Mouse (Mus musculus): Measurements from ENCODE around the gene Nudt4.
"Not testable (repeated sequence)": the region's sequence is repeated elsewhere in the genome, so short reads cannot be mapped to it uniquely, and the experiment has no call there.

Nudt4 gene

DNA sequence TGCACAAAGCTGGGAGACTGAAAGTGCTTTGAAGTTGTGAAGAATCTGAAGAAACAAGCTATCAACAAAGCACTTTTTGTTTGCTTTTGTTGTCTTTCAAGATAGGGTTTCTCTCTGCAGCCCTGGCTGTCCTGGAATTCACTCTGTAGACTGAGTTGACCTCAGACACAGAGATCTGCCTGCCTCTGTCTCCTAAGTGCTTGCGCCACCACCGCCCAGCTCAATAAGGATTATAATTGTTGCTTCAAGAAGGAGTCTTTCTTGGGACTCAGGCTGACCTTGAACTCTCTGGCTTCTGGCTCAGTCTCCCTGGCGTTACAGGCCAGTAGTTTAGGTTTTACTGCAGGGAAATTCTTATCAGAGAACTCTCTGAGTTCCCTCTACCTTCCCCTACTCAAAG, 2.8 kb upstream of the Nudt4 start:
- no peak for DNase-seq

DNA sequence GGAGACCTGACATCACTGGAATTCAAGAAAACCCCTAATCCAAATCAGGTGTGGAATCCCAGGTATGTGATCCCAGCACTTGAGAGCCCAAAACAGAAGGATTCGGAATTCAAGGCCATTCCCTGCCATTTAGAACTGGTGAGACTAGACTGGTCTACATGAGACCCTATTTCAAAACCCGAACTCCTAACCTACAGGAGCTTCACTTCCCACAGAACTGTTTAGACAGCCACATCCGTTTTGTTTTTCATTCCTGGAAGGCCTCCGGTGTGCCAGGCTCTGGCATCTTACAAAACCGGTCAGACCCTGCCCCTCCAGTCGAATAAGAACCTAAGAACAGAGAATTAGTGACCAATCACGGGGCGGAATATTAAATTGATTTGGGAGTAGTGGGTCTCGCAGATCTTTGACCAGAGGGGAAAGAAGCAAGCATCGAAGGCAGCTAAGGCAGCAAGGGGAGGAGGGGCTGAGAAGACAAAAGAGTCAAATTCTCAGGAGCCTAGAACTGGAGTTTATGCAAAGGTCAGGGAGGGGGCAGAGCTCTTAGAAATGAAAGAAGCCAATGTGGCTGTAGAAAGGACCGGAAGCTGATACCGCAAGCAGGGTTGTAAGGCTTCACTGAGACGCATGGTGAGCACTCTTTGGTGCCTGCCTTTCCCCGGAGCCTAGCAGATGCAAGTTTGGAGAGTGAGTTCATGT, 1.4 kb upstream of the Nudt4 start:
- peak; percentile 80 for DNase-seq

DNA sequence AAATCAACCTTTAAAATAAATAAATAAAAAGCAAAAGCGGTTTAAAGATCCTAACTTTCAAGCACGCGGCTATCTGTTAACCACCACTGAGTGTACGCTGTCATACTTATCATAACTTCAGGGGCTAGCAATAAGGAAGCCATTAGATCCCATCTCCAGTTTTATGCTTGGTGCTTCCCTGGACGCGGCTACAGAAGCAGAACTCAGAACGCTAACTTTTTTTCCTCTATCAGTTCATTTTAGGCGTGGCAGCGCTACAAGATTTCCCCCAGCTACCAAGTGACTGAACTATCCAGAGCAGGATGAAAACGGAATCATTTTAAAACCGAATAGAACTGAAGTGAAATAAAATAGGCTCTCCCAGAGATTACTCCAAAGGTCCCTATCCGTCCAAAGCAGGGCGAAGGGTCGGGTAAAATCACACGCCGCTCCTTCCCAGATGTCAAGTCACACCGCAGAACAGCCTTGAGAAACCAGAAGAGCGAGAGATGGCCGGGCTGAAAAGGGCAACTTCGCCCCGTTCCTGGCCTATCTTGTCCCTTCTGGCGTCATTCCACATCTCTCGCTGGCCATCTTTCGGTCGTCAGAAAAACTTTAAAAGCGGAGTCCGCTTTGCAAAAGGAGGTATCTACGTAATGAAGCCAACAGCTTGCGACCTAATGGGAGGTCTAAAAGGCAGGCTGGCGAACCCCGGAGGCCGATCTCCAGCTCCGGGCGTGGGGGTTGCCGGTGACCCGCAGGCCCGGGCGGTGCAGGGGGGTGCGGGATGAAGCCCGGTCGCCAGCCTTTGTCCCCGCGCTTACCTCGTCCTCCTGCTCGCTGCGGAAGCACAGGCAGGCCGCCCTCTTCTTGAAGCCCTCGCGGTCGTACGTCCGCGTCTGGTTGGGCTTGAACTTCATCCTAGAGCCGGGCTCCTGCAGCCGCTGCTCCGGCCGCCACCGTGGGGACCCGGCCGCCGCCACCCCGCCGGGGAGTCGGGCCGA, 796 bp downstream of the Nudt4 start:
- peak; percentile 68 for DNase-seq

DNA sequence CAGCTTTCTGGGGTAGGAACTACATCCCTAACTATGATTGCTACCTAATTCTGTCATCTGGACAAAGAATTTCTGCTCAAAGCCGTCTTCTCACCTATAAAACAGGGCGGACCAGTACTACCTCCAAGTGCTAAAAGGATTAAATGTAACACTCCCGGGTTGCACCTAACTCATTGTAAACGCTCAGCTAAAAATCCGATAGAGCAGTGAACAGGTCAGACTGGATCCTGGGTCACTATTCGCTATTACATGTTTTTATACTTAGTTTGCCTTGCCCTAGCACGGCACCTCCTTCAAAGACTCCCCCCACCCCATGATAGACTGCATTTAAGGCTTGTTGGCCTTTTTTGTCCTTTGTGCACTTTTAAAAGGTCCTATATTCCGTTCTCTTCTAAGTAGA, 1.6 kb downstream of the Nudt4 start:
- DNase-seq = no peak

DNA sequence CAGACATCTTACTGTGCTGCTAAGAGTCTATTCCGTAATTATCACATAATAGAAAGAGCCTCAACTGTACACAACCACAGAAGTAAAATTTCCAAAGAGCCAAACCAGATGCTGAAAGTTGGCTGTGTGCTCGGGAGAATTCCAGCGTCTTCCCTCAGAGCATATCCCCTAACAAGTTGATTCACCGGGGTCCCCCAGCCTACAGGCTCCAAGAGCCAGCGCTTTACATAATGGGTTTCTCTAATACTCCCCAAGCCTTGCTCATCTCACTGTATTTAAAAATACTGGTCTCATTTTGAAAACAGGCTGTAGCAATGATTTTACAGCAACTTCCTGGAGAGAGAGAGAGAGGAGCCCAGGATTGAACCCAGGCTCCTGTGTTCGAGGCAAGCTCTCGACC, 2.3 kb downstream of the Nudt4 start:
- no peak for DNase-seq

GRCm38 (mm10) chr10:95560394-95560983, 3.5 kb downstream of the Nudt4 start:
- no peak for DNase-seq

- no peak for DNase-seq
Measured at GRCm38 (mm10) chr10:95559426-95559825, 4.5 kb downstream of the Nudt4 start.

DNA sequence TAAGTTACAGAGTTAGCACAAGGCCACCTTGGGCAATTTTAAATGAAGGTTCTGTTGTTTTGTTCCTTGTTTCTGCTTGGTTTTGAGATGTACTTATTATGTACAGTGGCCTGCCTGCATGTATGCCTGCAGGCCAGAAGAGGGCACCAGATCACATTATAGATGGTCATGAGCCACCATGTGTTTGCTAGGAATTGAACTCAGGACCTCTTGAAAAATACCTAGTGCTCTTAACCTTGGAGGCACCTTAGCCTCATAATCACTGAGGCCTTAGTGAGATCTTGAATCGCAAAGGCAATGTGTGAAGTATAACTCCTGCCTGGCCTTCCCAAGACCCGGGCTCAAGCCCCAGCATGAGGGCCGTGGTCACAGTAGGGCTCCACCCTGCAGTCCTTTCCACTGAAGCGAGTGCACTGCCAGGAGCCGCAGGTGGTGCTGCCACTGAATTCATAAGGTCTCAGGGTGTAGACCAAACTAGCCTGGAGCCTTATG, 6.6 kb downstream of the Nudt4 start:
- DNase-seq = peak; percentile 45

DNA sequence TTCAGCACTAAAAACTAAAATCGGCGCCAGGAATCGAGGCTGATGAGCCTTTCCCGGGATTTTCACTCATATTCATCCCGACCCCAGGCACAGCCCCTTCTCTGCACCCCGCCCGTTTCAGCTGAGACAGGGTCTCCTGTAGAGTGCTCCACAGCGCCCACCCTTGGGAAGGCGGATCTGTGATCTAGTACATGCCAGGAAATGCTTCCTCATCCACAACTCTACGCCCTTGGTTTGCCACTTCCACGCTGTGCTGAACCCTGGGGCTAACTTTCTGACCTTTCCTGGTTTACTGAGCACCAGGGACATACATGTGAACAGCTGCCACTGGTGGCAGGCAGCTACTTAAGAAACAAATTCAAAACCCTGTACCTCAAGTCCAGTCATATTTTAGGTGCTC, 8.1 kb downstream of the Nudt4 start:
- no peak for DNase-seq

DNA sequence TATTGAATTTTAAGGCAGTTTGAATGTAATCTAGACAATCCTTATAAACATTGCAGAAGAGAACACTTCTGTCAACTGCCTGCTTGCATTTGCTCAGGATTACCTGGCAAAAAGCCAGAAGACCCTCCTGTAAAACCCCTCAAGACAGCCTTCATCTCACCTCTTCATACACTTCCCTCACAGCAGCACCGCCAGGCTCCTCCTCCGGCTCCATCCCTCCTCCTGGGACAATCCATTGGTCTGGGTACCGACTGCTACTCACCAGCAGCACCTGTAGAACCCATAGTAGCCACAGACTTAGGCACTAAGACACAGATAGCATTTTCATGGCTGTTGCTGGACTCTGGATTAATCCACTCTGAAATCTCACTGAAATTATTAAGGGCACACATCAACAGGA, 11.6 kb downstream of the Nudt4 start:
- no peak for DNase-seq

DNA sequence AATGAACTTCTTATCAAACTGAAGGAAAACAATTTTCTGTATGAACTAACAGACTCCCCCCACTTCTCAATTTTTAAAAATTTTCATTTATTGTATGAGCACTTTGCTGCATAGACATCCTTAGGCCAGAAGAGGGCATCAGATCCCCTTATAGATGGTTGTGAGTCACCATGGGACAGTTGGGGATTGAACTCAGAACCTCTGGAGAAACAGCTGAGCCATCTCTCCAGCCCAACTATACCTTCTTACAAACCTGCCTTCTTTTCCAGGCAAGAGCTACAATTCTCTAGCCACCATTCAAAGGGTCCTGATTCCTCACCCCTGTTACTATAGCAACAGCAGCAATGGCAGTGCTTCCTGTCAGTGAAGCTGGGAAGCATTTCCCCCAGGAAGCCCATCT, 12.2 kb downstream of the Nudt4 start:
- peak; percentile 49 for DNase-seq

- no peak for DNase-seq
Measured at GRCm38 (mm10) chr10:95550506-95550905, 13.4 kb downstream of the Nudt4 start.

GRCm38 (mm10) chr10:95549080-95549479, 14.9 kb downstream of the Nudt4 start:
- not testable (repeated sequence) for DNase-seq

GRCm38 (mm10) chr10:95548154-95548826, 15.7 kb downstream of the Nudt4 start:
- DNase-seq = no peak

DNA sequence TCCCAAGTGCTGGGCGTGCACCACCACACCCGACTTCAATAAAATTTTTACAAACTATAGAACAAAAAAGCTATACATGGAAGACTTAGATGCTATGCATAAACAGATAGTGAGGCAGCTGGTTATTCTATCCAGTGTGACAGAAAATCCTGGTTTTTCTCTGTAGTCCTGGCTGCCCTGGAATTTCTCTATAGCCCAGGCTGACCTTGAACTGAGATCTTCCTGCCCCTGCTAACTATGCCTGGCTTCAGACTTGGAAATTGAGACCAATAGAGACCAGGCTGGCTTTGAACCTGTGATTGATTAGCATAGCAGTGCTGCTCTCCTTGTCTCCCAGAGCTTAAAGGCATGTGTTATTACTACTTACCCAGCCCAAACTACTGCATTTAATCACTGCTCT, 17.8 kb downstream of the Nudt4 start:
- DNase-seq = no peak

DNA sequence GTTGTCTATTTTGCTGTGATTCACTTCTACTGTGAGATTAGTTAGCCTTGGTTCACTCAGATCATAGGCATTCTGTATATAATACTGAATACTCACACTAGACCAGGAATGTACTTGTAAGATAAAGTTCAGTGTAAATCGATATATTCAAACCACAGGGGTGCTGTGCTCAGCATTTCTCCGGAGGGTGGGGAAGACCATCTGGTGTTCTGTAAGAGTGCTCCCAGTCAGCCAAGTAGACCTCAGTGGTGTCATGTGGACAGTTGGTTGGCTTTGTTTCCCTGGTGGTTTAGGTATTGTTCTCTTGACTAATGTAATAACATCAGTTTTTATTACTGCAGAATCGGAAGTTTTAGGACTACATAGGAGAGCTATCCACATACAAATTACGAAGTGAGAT, 18.9 kb downstream of the Nudt4 start:
- no peak for DNase-seq

- no peak for DNase-seq
Measured at GRCm38 (mm10) chr10:95544651-95545050, 19.3 kb downstream of the Nudt4 start.

GRCm38 (mm10) chr10:95544004-95544403, 19.9 kb downstream of the Nudt4 start:
- DNase-seq = no peak

DNA sequence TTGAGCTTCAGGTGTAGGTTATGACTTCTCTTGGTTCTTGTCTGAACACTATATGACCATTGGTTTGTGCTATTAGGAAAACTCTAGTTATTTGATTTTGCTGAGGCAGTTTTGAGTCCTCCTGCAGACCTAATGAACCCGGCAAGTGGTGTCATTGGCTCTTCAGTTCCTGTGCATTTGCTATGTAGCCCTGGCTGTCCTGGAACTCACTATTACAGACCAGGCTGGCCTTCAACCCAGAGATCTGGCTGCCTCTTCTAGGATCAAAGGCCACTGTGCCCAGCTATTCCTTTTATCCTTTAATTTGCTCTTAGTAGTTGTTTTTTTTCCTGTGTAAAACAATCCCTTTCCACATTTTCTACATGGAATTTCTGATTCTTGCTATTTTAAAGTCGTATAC, 20.6 kb downstream of the Nudt4 start:
- DNase-seq = no peak

DNA sequence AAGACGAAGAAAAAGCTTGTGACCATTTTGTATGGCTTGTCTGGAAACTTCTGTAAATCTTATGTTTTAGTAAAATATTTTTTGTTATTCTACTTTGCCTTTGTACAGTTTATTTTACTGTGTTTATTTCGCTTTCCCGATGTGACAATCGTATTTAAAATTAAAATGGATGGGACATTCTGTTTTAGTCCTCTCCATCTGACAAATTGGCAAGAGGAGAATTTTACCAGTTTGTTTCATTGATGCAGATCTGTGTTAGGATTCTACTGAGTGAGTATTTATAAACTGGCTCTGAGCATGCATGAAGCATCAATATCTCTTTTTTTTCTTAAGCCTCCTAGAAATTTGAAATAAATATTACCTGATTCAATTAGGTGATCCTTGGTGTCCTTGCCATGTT, 21.0 kb downstream of the Nudt4 start:
- DNase-seq = no peak

- no peak for DNase-seq
Measured at GRCm38 (mm10) chr10:95539841-95540240, 24.1 kb downstream of the Nudt4 start.

DNA sequence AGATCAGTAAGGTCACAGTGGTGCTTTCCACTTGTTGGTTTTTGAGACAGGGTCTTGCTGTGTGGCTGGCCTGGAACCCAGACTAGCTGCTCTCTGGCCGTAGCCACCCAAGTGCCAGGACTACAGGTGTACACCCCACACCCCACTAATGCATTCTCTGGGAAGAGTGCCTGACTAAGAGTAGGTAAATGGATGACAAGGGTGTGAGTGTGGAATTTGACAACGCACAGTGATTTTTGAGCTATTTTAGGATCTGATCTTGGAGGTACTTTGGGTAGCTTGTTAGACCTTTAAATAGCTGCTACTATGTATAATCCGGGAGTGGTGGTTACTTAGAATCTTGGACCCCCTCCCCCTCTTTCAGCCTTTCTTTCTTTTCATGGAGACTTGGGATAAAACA, 24.7 kb downstream of the Nudt4 start:
- no peak for DNase-seq

DNA sequence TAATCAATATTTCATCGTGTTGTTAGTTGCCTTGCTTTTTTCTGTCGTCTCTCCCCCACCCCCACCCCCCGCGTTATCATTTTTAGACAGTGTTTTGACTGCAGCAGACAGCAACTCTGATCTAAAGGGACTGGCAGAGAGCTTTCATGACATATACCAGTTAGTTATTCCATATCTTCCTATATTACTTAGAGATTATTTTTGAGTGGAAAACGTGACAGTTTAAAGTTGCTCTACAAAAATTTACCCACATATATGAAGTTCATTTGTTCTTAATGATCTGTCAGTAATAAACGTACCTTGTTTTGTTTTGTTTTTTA, 27.8 kb downstream of the Nudt4 start:
- no peak for DNase-seq

All from embryo, embryonic 11 days (tissue).